Mouse (Mus musculus) c-Kit-negative CD71-positive TER-119-positive erythroid progenitor cells, embryonic 14.5 days (primary cell): Measurements from ENCODE around the gene RPS10-NUDT3.

Source experiments
- DNase-seq: peaks from one replicate; pipeline ENCODE4 v3.0.0-alpha.2; 2013; ENCODE audit warnings: low read depth, low spot score

Gene RPS10-NUDT3

DNA sequence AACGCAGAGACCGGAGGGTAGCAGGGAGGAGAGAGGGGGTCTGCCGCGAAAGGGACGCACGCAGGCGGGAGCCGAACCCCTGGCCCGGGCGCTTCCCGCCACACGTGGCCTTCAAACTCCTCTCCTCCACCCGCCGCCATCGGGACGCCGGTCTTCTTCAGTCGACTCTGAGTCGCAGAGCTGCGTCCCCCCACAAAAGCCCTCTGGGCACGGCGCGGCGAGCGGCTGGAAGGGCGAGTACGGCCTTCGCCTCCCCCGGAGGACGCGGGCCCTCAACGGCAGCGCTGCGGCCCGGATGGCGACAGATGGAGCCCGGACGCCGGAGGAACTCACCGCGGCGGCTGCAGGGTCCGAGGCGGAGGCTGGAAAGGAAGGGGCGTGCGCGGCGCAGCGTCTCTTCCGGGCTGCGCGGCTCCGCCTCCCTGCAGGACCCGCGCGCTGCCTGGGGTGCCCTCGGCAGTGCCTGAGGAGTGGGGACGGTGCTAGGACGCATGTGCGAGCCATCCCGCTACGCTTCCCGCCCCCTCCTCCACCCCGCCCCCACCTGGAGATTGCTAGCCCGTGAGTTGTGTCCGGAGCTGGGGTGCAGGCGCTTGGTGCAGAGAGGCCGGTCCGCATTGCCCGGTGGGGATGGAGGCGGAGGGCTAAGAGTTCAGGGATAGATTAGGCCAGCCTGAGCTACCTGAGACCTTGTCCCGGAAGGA is at the start of gene RPS10-NUDT3:
Gene RPS10-NUDT3, minus strand, starts transcription at position 352 of the 704 bp plus-strand sequence.
- DNase-seq: peak; percentile 73

DNA sequence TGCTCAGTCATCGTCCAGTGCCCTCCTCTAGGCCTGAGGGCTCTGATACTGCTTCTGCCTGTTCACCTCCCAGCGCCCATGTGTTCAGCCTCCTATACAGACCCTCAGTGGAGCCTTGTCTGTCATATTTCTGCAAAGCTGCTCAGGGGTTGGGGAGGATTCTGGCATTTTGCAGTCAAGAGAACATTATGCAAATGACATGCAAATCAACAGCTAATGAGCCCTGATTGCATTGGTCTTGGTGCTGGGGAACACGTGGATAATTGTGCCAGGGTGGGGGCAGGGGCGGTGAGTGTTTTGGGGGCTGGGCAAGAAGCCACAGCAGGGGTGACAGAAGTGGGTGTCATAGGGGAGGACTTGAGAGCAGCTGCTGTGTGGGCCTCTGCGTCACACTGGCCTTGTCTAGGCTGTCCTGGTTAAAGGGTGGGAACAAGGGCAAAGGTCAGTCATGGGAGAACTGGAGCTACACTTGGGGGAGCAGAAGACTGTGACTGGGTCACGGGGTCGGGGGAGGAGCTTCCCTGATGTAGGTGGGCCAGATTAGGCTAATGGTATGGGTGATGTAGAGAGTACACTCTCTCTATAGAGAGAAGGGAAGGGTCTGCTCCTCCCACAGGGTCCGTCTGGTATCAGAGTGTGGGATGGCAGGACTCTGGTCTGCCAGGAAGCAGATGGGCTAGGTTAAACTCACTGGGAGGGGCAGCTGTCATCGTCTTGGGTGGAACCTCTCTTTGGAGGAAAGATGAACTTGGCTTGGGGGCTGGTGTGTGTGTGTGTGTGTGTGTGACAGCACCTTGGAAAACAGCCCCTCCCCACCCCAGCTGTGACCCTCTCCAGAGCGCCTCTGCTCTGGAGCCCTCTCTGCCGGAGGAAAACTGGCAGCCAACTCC is 44.1 kb upstream of the RPS10-NUDT3 start:
- no peak for DNase-seq

DNA sequence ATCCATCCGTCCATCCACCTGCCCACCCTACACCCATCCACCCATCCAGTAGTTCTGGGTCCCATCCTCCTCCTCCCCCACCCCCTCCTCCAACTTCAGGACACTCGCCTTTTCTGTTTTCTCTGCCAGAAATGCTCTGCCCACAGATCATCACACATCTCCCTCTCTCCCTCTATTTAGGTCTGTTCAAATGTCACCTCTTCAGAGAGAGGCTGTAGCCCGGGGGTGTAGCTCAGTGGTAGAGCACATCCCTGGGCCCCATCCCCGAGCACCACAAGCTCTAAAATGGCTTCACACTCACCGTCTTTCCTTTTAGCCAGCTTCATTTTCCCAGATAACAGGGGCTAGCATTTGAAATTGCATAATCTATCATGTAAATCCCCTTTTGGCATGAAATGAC is 42.7 kb upstream of the RPS10-NUDT3 start:
- no peak for DNase-seq

DNA sequence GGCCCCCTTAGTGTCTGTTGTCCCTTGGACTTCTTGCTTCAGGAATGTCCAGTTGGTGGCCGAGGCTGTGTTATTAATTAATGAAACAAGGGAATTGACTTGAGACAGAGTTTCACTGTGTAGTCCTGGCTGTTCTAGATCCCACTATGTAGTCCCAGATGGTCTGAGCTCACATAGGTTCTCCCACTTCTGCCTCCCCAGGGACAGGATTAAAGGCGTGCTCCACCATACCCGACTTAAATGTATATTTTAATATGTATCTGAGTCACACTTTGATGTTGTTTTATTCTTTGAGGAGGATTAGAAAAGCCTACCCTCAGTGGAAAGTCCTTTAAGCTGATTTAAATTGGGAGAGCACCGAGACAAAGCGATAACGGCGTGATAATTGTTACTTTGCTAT is 41.2 kb upstream of the RPS10-NUDT3 start:
- no peak for DNase-seq

DNA sequence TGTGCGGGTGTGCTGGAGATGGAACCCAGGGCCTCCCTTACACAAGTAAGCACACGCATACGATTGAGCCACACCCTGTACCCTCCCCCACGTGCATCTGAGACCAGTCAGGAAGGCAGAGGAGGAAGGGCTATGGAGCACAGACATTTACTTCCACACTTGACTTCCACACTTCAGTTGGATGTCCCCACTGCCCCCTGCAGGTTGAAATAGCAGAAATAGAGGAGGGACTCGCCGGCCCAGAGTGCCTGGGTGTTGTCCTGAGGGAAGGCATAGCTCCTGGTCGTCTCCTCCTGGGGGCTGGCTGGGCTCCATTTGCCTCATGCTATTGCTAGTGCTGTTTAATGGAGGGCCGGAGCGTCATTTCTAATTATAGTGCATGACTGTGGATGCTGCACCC is 40.4 kb upstream of the RPS10-NUDT3 start:
- DNase-seq: no peak

DNA sequence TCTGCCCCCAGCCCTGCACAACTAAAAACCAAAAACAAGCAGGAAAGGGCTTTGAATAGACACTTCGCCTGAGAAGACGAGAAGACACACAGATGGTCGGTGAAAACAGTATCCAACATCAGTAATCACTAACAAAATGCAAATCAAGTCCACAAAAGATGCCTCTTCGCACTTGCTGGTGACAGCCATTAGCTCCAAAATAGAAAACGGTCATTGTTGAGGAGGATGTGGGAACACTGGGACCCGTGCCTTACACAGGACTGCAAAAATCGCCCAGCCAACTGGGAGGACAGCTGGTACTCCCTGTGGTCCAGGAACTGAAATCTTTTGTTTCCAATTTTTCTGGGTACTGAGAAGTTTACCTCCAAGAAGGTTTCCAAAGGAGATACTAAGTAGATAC is 38.9 kb upstream of the RPS10-NUDT3 start:
- DNase-seq: no peak

DNA sequence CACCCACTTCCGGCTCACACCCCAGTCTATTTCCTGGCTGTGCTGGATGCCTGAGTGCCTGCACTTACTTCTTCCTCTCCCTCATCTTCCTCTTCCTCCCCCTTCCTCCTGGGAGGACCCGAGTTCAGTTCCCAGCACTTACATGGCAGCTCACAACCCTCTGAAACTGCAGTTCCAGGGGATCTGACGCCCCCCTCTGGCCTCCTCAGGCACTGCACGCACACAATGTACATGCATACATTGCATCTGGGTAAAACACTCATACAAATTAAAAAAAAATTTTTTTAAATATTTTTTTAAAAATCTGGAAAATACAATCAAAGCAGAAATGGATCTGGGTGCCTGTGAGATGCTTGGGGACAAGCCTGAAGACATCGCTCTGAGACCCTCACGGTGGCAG is 36.7 kb upstream of the RPS10-NUDT3 start:
- DNase-seq: no peak

DNA sequence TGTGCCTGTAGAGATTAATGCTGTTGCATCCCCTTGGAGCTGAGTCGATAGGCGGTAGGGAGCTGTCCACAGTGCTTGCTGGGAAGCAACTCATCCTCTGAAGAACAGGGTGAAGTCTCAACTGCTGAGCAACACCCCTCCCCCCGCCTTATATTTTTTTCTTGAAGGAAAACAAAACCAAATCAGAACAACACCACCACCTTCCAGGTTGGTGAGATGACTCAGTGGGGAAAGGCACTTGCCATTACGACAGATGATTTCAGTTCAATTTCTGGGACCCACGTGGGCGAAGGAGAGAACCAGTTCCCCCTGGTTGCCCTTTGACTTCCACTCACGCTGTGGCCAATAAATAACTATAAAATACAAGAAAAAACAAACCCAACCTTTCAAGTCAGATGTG is 23.7 kb upstream of the RPS10-NUDT3 start:
- DNase-seq: no peak

DNA sequence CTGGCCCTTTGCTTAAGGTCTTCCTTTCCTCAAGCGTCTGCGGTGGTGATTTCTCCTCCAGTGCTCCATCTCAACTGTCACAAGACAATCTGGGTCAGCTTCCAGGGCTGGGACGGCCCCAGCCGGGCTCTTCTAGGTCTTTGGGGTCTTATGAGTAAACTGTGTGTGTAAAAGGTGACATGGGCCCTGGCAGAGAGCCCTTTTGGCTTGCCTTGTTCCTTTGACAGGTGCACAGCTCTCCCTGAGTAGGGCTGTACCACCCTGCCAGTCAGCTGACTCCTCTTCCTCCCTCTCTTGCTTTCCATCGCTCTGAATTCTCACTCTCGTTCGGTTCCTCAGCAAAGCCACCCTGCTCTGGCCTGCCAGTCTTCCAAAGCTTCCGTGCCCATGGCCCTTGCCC is 22.1 kb upstream of the RPS10-NUDT3 start:
- DNase-seq: no peak

DNA sequence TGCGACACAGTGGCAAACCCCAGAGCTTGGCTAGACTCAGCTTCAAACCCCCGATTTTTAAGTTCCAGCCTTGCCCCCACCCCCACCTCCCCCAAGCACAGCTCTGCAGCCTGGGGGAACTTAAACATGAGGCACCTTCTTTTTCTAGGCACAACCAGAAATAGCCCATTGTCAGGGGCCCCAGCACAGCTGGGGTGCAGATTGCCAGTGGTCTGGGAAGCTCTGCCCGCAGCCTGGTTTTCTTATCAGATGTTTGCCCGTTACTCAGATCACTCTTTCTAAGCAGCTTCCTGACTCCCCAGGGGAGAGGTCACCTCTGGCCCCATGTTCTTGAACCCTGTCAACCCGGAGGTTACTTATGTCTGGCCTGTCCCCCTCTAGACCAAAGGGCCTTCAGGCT is 21.4 kb upstream of the RPS10-NUDT3 start:
- DNase-seq: no peak

DNA sequence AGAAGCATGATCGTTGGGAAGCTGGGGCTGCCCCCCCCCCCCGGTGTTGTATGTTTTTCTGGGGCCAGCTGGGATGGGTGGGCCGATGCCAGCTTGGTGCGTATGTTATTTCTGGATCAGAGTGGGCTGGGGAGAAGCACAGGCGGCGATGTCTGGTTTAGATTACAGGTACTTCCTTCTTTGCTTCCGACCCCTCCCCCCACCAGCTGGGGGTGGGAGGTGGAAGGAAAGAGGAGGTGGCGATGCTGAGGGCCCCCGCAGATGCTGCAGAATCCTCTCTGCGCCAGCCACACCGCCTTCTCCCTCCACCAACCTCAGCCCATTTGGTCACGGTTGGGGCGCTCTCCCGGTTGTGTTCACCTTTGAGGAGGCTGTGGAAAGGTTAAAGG is 21.0 kb upstream of the RPS10-NUDT3 start:
- no peak for DNase-seq

DNA sequence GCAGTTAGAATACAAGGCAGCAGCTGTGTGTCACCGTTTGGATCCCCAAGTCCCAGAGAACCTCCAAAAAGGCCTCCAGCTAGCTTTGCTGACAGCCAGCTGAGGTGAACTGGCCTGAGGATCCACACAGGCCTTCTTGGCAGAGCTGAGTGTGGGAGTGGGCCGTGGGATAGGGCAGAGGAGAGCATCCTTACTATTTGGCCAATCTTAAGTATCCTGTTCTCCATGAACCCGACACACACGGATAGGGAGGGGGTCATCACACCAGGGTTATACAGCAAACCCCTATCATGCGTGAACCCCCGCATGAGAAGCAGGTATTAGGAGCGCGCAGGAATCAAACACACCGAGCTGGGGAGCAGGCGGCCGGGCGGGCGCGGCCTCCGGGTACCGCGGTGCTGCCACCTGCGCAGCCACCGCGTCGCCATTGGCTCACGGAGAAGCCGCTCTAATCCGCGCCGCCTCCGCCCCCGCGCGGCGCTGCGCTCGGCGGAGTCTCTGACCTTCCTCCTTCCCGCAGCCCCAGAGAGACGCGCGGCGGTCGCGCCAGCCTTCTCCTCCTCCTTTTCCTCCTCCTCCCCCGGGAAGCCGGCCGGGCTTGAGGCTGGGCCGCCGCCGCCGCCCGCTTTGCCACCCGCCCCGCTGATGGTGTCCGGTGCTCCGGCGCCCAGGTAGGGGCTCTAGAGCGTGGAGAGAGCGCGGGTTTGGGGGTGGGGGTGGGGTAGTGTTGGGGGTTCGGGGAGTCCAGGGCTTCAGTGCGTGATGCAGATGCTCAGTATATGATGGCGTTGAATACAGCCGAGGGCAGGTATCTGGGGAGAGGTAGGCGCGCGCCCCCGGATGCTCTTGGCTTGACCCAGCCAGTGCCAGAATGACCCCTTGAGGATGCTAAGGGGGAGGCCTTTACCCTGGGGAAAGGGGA is 20.3 kb upstream of the RPS10-NUDT3 start, which contains the start of gene Pacsin1:
Gene Pacsin1, plus strand, starts transcription at position 421 of the 922 bp plus-strand sequence.
- no peak for DNase-seq

DNA sequence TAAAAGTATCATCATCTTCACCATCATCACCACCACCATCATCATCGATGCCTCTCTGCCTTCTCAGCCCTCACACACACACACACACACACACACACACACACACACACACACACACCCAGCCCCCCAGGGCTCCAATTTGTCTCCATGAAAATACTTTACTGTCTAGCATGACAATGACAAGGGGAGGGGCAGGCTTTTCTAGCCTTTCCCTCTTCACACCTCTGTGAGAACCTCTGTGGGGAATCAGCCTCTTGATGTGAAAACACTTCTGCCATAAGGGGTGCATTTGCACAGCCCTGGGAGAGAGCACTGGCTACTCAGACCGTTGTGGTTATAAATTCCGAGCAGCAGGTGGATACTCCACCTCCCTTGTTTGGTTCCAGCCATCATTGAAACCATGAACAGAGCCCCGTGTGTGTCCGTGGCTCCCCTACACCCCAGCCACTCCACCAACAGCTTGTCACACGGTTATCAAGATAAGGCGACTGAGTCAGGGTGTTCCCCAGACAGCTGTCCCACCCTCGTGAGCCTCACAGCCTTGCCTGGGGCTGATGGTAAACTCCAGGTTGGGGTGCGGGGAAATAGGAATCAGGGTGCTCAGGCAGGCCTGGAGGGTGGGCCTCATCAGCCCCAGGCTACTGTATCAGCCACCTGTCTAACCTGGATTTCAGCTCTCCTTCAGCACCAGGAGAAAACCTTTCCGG is 18.4 kb upstream of the RPS10-NUDT3 start:
- DNase-seq: no peak

DNA sequence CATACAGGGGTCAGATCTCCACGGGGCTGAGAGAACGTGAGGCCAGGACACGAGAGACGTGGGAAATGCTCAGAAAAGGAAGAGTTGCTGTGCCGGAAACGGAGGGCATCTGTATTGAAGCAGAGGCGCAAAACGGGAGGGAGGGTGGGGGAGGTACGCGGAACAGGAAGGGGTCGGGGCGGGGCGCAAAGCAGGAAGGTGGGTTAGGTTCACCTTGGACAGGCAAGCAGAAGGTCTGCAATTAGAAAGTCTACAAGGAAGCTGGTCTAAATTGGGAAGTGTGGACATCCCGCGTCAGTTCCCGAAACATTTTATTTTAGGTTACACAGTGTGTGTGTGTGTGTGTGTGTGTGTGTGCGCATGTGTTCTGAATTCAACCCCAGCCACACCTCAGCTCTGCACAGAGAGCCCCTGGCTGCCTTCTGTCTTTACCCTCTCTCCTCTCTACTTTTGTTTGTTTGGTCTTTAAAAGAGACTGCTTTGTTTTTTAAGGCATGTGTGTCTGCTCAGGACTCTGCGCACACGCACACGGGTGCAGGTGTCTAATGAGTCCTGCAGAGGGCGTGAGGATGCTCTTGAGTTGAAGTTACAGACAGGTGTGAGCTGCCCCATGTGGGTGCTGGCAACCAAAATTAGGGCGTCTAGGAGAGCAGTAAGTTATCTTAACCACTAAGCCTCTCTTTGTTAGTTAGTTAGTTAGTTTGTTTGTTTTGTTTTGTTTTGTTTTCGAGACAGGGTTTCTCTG is 17.2 kb upstream of the RPS10-NUDT3 start:
- no peak for DNase-seq

DNA sequence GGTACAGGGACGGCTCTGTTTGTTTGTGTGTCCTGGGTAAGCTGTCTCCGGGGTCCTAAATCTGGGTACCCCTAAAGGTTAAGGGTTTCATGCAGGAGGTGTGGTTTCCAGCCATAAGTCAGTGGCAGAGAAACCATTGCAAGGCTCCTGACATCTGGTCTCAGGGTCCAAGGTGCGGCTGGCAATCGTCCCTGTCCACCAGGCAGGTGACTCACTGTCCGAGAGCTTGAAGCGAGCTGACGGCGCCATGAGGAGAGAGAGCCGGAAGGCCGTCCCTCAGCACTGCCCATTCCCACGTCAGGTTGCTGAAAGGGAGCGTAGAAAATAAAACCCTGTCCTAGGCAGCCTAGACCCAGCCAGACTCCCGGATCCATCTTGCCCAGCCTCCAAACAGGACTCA is 15.6 kb upstream of the RPS10-NUDT3 start:
- no peak for DNase-seq

DNA sequence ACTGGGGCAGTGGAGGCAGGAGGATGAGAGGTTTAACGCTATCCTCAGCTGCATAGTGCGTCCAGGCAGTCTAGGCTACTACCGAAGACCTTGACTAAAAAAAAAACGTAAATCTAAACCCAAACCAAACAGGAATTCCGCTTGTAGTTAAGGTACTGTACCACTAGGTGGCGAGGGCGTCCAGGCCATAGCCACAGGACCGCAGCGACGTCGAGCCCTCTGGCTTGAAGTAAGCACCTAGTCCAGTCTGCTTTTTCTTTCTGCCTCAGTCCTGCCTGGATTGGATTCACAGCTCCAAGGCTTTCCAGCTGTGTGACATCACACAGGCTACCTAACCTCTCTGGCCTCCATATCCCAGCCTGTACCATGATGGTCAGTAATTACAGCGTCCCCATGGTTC is 15.1 kb upstream of the RPS10-NUDT3 start:
- peak; percentile 44 for DNase-seq

DNA sequence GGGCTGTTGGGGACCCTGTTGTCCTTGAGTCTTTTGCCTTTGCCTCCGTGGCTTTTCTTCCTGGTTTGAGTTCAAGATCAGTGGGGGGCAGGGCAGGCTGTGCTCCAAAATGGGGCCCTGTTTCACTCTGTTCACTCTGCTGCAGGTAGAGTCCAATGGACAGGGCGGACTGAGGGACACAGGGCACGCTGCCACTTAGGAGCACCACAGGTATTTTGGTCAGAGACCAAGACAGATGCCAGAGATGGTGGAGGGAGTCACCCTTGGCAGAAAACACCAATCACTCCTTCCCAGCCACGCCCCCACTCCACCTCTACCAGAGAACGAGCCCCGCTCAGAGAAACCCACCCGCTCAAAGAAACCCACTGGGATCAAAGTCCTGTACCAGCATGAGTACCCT is 10.8 kb upstream of the RPS10-NUDT3 start:
- DNase-seq: no peak

DNA sequence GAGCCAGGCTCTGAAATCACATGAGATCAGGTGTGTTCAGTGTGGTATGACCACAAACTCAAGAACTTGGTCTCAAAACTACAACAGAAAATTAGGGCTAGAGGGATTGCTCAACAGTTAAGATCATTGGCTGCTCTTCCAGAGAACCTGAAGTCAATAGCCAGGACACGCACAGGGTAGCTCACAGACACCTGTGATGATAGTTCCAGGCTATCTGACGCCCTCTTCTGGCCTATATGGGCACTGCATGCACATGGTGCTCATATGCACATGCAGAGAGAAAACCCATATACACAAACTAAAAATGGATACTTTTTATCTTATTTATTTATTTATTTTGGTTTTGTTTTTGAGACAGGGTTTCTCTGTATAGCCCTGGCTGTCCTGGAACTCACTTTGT is 9.6 kb upstream of the RPS10-NUDT3 start:
- DNase-seq: no peak

DNA sequence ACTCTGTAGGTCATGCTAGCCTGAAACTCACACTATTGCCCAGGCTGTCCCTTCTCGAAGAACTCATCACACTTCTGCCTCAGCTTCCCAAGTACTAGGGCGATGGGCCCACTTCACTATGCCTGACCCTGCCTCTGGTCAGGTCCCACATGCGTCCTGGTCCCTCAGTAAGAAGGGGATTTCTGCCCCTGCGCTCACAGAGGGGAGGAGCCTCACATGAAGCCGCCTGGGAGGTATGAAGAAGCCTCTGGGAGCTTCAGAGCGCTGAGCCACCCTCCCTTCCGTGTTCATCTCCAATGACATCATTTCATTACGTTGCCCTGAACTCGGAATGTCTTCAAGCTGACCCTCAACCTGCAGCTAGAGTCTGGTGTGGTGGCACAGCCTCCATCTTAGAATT is 8.7 kb upstream of the RPS10-NUDT3 start:
- DNase-seq: no peak

DNA sequence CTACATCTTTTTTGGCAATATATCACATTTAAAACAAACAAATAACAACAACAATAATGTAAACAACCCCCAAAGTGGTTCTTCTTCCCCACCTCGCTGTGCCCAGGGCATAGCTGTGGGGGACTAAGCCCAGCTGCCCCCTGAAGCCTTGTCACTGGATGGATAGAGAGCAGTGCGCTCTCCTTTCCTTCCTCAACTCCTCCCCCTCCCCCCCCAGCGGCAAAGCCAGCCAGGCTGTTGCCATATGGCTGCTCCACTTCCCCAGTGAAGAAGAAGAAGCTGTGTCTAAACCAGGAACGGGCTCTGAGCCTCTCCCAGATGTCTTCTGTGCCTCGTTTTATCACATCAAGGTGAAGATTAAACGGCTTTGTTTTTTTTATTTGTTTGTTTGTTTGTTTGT is 8.1 kb upstream of the RPS10-NUDT3 start:
- DNase-seq: no peak
